Mouse (Mus musculus): ENCODE measurements around the gene Fnip1. TPM values are rescaled to one million over a fixed set of nuclear protein-coding genes. Genes with fewer than 3 reads are reported as not detected.

The Fnip1 gene
- total and polyA plus RNA-seq, 3 experiments, result 11.9 to 13.6 TPM; not detected in 1

DNA sequence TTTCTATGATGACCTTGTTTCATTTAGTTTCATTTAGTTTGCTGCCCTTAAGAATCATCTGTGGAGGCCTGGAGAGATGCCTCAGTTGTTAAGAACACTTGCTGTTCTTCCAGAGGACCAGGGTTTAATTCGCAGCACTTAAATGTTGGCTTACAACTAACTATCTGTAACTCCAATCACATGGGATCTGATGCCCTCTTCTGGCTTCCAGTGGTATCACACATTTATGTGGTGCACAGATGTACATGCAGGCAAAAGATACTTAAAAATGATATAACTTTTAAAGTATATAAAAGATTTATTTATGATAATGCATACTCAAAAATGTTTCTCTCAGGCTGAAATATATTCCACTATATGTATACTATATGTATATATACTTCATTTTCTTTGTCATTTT lies 40.4 kb downstream of the Fnip1 start:
- Histone ChIP-seq H3K9ac (ENCODE audit: control insufficient read depth, low read depth, low read length, poor library complexity, severe bottlenecking) (no peak overlapping the region), H3K79me2 (ENCODE audit: control insufficient read depth, insufficient read depth, low read length, poor library complexity) (no peaks in the 10 kb centered on the region), H3K36me3 (ENCODE audit: control insufficient read depth in 1 of 2, insufficient read depth in 2 of 2, low read length in 2 of 2) (peaks cover 0 to 68% of the 10 kb centered on the region in 2 experiments; a peak in 2 of 4 replicates), H3K4me1 (ENCODE audit: control insufficient read depth in 1 of 2, insufficient read depth in 2 of 2, low read length in 2 of 2) (no peaks in the 10 kb centered on the region), H3K9me3 (replicated peaks; ENCODE audit: insufficient read depth, low read length) (no peaks in the 10 kb centered on the region), H3K4me3 (ENCODE audit: control insufficient read depth in 1 of 2, insufficient read depth in 1 of 2, low read depth in 2 of 2, low read length in 2 of 2) (no peak overlapping the region), H3K27me3 (ENCODE audit: control insufficient read depth in 1 of 2, insufficient read depth in 2 of 2, low read length in 2 of 2) (no peaks in the 10 kb centered on the region), H3K27ac (ENCODE audit: control insufficient read depth, low read depth, low read length) (no peak overlapping the region)
- no peak for TF ChIP-seq KAT2A (conservative IDR thresholded peaks at IDR 0.05; ENCODE audit: low read depth, low read length)
- TF ChIP-seq POLR2A (IDR thresholded peaks at IDR 0.05; ENCODE audit: control insufficient read depth in 1 of 2, insufficient read depth in 1 of 2, low read depth in 1 of 2, low read length in 2 of 2, poor library complexity in 1 of 2), result no peak
- TF ChIP-seq MYC (IDR thresholded peaks at IDR 0.05; ENCODE audit: low read depth, low read length), result peak; percentile 63; the same call in 1 of the 2 replicates
- TF ChIP-seq TAL1 (IDR thresholded peaks at IDR 0.05; ENCODE audit: low read length), result no peak
- no peak for TF ChIP-seq EP300 (IDR thresholded peaks at IDR 0.05; ENCODE audit: low read depth in 1 of 2, low read length in 2 of 2)
- TF ChIP-seq ELF1 (IDR thresholded peaks at IDR 0.05; ENCODE audit: low read depth, low read length), result no peak
- no peak for TF ChIP-seq NELFE (IDR thresholded peaks at IDR 0.05; ENCODE audit: low read depth, low read length)
- no peak for TF ChIP-seq TCF12 (IDR thresholded peaks at IDR 0.05; ENCODE audit: low read depth, low read length)
- no peak for TF ChIP-seq UBTF (IDR thresholded peaks at IDR 0.05; ENCODE audit: borderline replicate concordance, insufficient read depth, low read depth, low read length)
- TF ChIP-seq SMC3 (IDR thresholded peaks at IDR 0.05; ENCODE audit: low read depth, low read length), result peak; percentile 82
- TF ChIP-seq RCOR1 (IDR thresholded peaks at IDR 0.05; ENCODE audit: low read depth, low read length), result no peak
- TF ChIP-seq CHD2 (IDR thresholded peaks at IDR 0.05; ENCODE audit: low read length), result no peak
- no peak for TF ChIP-seq ZKSCAN1 (IDR thresholded peaks at IDR 0.05; ENCODE audit: low read depth, low read length)
- no peak for TF ChIP-seq MAZ (IDR thresholded peaks at IDR 0.05; ENCODE audit: low read depth, low read length)
- peak; percentile 75 for TF ChIP-seq RAD21 (IDR thresholded peaks at IDR 0.05; ENCODE audit: low read depth, low read length)
- no peak for TF ChIP-seq TBP (IDR thresholded peaks at IDR 0.05; ENCODE audit: low read depth, low read length)
- no peak for TF ChIP-seq ZMIZ1 (IDR thresholded peaks at IDR 0.05; ENCODE audit: low read depth, low read length)
- TF ChIP-seq GATA1 (IDR thresholded peaks at IDR 0.05; ENCODE audit: low read depth, low read length), result peak; percentile 61
- TF ChIP-seq CTCF (IDR thresholded peaks at IDR 0.05 in 2 of 3, conservative IDR thresholded peaks at IDR 0.05 in 1 of 3; ENCODE audit: control insufficient read depth in 1 of 3, insufficient read depth in 1 of 3, low read depth in 2 of 3, low read length in 3 of 3, poor library complexity in 1 of 3, severe bottlenecking in 1 of 3), result peak; percentile 47 to 74 (median 53)
- TF ChIP-seq ZNF384 (IDR thresholded peaks at IDR 0.05; ENCODE audit: low read depth, low read length), result no peak
- no peak for TF ChIP-seq E2F4 (IDR thresholded peaks at IDR 0.05; ENCODE audit: borderline replicate concordance, low read depth, low read length)
- no peak for TF ChIP-seq MAFK (IDR thresholded peaks at IDR 0.05; ENCODE audit: borderline replicate concordance, low read depth, low read length)
- no peak for TF ChIP-seq USF2 (IDR thresholded peaks at IDR 0.05; ENCODE audit: borderline replicate concordance in 1 of 2, insufficient read depth in 1 of 2, low read depth in 1 of 2, low read length in 2 of 2)
- no peak for TF ChIP-seq HCFC1 (IDR thresholded peaks at IDR 0.05; ENCODE audit: low read depth, low read length)
- TF ChIP-seq NRF1 (IDR thresholded peaks at IDR 0.05; ENCODE audit: insufficient read depth, low read depth, low read length, poor library complexity, severe bottlenecking), result no peak
- TF ChIP-seq CHD1 (IDR thresholded peaks at IDR 0.05; ENCODE audit: low read depth, low read length), result no peak
- no peak for TF ChIP-seq MYB (IDR thresholded peaks at IDR 0.05; ENCODE audit: low read depth, low read length)
- no peak; the same call in 1 of the 2 replicates for TF ChIP-seq SIN3A (IDR thresholded peaks at IDR 0.05; ENCODE audit: low read length)
- no peak for TF ChIP-seq MEF2A (IDR thresholded peaks at IDR 0.05; ENCODE audit: extremely low read depth, insufficient replicate concordance, low read depth, low read length, poor library complexity, severe bottlenecking)
- no peak for TF ChIP-seq POLR2AphosphoS5 (IDR thresholded peaks at IDR 0.05; ENCODE audit: borderline replicate concordance, low read depth, low read length)
- TF ChIP-seq JUND (IDR thresholded peaks at IDR 0.05; ENCODE audit: low read depth, low read length), result no peak
- TF ChIP-seq USF1 (IDR thresholded peaks at IDR 0.05; ENCODE audit: low read depth, low read length), result no peak
- no peak for TF ChIP-seq BHLHE40 (IDR thresholded peaks at IDR 0.05; ENCODE audit: borderline replicate concordance, low read depth, low read length)
- no peak for TF ChIP-seq MAX (IDR thresholded peaks at IDR 0.05; ENCODE audit: low read length)
- TF ChIP-seq ZC3H11A (IDR thresholded peaks at IDR 0.05; ENCODE audit: low read depth, low read length), result peak; percentile 81
- no peak for TF ChIP-seq POLR2AphosphoS2 (IDR thresholded peaks at IDR 0.05; ENCODE audit: low read length)
- no peak for TF ChIP-seq ETS1 (IDR thresholded peaks at IDR 0.05; ENCODE audit: low read depth, low read length)
- TF ChIP-seq MXI1 (IDR thresholded peaks at IDR 0.05; ENCODE audit: low read depth, low read length), result no peak
- no peak for TF ChIP-seq GABPA (IDR thresholded peaks at IDR 0.05; ENCODE audit: low read depth, low read length)
- DNase-seq (ENCODE audit: low read depth, low spot score), result peak; percentile 83
